Mouse (Mus musculus): Measurements from ENCODE around the gene Tmod2.

DNA sequence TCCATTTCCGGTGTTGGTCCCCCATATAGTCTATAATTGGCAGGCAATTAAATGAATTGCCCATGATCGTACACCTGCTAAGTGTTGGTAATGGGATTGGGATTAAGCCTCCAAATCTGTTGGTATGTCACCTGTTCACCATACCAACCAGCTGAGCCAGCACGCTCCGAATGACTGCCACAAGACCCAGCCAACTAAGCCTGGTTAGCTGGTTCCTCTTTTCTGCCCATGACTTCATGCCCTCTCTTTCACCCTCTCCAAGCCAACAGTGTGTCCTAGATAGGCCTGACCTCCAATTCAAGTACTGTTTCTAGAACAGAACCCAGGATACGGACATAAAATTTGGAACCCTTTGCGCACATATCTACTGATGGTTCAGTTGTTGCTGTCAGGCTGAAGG, 42.7 kb downstream of the Tmod2 start:
- TF ChIP-seq CTCF (IDR thresholded peaks at IDR 0.05; ENCODE audit: control insufficient read depth, insufficient read depth, insufficient read length) (no peak), FOSL1 (IDR thresholded peaks at IDR 0.05; ENCODE audit: insufficient read depth, low read length, poor library complexity, severe bottlenecking) (no peak), MYOD1 (IDR thresholded peaks at IDR 0.05; ENCODE audit: control insufficient read depth, insufficient read length, low read depth) (no peak), CEBPB (IDR thresholded peaks at IDR 0.05; ENCODE audit: low read depth) (no peak), MAX (IDR thresholded peaks at IDR 0.05) (no peak)

Data from C2C12 (cell line).